Comparison of ENCODE assay signal across 16 mouse cellular contexts in the genomic region with DNA sequence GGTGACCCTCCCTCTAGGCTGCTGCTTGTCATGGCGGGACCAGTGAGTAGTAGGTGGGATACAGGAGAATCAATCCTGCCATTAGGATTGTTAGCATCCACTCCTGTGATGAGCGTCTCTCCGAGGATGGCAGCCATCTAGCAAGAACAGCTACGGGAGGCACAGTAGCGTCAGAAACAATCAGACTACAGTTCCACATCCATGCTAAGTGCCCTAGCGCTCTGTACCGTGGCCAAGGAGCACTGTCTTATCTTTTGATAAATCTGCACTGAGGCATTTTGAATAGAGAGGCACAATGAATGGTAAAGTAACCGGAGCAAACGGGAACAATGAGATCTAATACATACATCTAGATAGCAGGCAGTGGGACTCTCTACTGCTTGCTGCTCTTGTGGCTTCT. TPM values are rescaled to one million over a fixed set of nuclear protein-coding genes. Genes with fewer than 3 reads are reported as not detected.
A peak's percentile ranks its signal among the peaks of the same experiment; 100 is the strongest.
DNase-seq lines count a peak whose midpoint lies in the region; ATAC-seq and TF ChIP-seq lines count a peak whose summit lies in the region.
"Had no signal": no experiment of that assay in that cellular context is flagged by ENCODE, and none has a peak within 500 bp of the region (broad histone marks: within the 10 kb centered on the region; RNA-seq: fewer than 3 reads in every experiment).

No protein-coding gene starts in this region.

- no peaks in the 10 kb centered on the region for H3K9me3 ChIP-seq in heart, embryonic 12.5 days (replicated peaks)
- H3K9me3 ChIP-seq in CH12.LX (replicated peaks; ENCODE audit: low read length): no peaks in the 10 kb centered on the region
- no peaks in the 10 kb centered on the region for H3K9me3 ChIP-seq in forebrain, postnatal 0 days (ENCODE audit: low read length)
- no peaks in the 10 kb centered on the region for H3K9me3 ChIP-seq in liver, embryonic 15.5 days (replicated peaks)

- DNase-seq in heart, adult 11 months: peak; percentile 79
- no peak for DNase-seq in CH12.LX (ENCODE audit: extremely low read depth)
- DNase-seq in forebrain, postnatal 0 days: no peak
- no peak for DNase-seq in adrenal gland, adult 18-20 months (ENCODE audit: low spot score in 2 of 2)
- no peak for DNase-seq in layer of hippocampus, adult 8-10 months (ENCODE audit: low spot score in 2 of 2)
- no peak for DNase-seq in cerebellum, adult 2 months
- DNase-seq: heart, postnatal 36 days; kidney, postnatal 4 days; layer of hippocampus, postnatal 36 days; right cerebral cortex, adult 18-20 months; spleen, adult 18-20 months; thymus, postnatal 4 days had no signal

- no peak for TF ChIP-seq RAD21 in CH12.LX (IDR thresholded peaks at IDR 0.05; ENCODE audit: low read depth, low read length)

- no peaks in the 10 kb centered on the region for H3K27me3 ChIP-seq in heart, embryonic 12.5 days (replicated peaks)
- no peaks in the 10 kb centered on the region for H3K27me3 ChIP-seq in CH12.LX (replicated peaks)
- H3K27me3 ChIP-seq in forebrain, postnatal 0 days (ENCODE audit: insufficient read depth, low read length): no peaks in the 10 kb centered on the region
- no peaks in the 10 kb centered on the region for H3K27me3 ChIP-seq in liver, embryonic 15.5 days
- no peaks in the 10 kb centered on the region for H3K27me3 ChIP-seq in cerebellum, adult 2 months (ENCODE audit: control insufficient read depth, insufficient read depth, low read length)

- no peak overlapping the region for H3K9ac ChIP-seq in heart, embryonic 12.5 days
- no peak overlapping the region for H3K9ac ChIP-seq in CH12.LX (ENCODE audit: insufficient read depth, low read depth)
- 0 out of 2 replicates have a peak overlapping the region, but pooled peaks have one; percentile 10 for H3K9ac ChIP-seq in forebrain, postnatal 0 days
- no peak overlapping the region for H3K9ac ChIP-seq in liver, embryonic 15.5 days

- peaks cover 30% of the 10 kb centered on the region for H3K79me2 ChIP-seq in CH12.LX (replicated peaks; ENCODE audit: control insufficient read depth, extremely low read depth, insufficient read depth, poor library complexity, severe bottlenecking)

- WGBS in heart, embryonic 12.5 days: 67% methylated on average over 9 of the region's 9 CpGs
- WGBS in forebrain, postnatal 0 days: 38% methylated on average over 9 of the region's 9 CpGs
- WGBS in liver, embryonic 15.5 days (ENCODE audit: insufficient replicate concordance): 58% methylated on average over 9 of the region's 9 CpGs
- WGBS in cerebellum, adult 2 months: 44% methylated on average over 9 of the region's 9 CpGs

- ATAC-seq in heart, embryonic 12.5 days (ENCODE audit: insufficient number of reproducible peaks, low FRiP score): no peak
- ATAC-seq in forebrain, postnatal 0 days: peak; percentile 50
- ATAC-seq in liver, embryonic 15.5 days (ENCODE audit: insufficient read depth): no peak
- ATAC-seq: lung, postnatal 0 days had no signal

- TF ChIP-seq POLR2A in CH12.LX (IDR thresholded peaks at IDR 0.05; ENCODE audit: low read depth, low read length): no peak
- no peak for TF ChIP-seq POLR2A in cerebellum, adult 2 months (IDR thresholded peaks at IDR 0.05; ENCODE audit: borderline replicate concordance, insufficient read depth, low read length)

- dilution Hi-C loops in CH12.LX (cut with MboI; ENCODE audit: extremely low pct_ligation_motif_present, extremely low pct_unique_long_range_greater_than_20kb, low sequenced_read_pairs): no loop called here

- no peak overlapping the region for H3K4me3 ChIP-seq in heart, embryonic 12.5 days
- H3K4me3 ChIP-seq in CH12.LX (replicated peaks in 1 of 3; ENCODE audit: low read depth in 2 of 3, low read length in 2 of 3, poor library complexity in 1 of 3): no peak overlapping the region
- no peak overlapping the region for H3K4me3 ChIP-seq in forebrain, postnatal 0 days (ENCODE audit: low read depth, low read length)
- H3K4me3 ChIP-seq in liver, embryonic 15.5 days (replicated peaks): no peak overlapping the region
- no peak overlapping the region for H3K4me3 ChIP-seq in cerebellum, adult 2 months (replicated peaks; ENCODE audit: insufficient read depth, low read depth, low read length)

- 0 out of 2 replicates have a peak, but pooled peaks cover 7% of the 10 kb centered on the region for H3K36me3 ChIP-seq in heart, embryonic 12.5 days
- peaks cover 0 to 61% of the 10 kb centered on the region in 2 experiments for H3K36me3 ChIP-seq in CH12.LX (replicated peaks in 1 of 2; ENCODE audit: control insufficient read depth in 1 of 2, insufficient read depth in 1 of 2, low read length in 1 of 2)
- H3K36me3 ChIP-seq in forebrain, postnatal 0 days (ENCODE audit: insufficient read depth): no peaks in the 10 kb centered on the region; the same call in 1 of the 2 replicates
- peaks cover 22% of the 10 kb centered on the region for H3K36me3 ChIP-seq in liver, embryonic 15.5 days (replicated peaks)

- H3K4me1 ChIP-seq in heart, embryonic 12.5 days (replicated peaks): peaks cover 93% of the 10 kb centered on the region
- peaks cover 52 to 94% of the 10 kb centered on the region in 2 experiments for H3K4me1 ChIP-seq in CH12.LX (ENCODE audit: control insufficient read depth in 1 of 2, insufficient read depth in 2 of 2)
- H3K4me1 ChIP-seq in forebrain, postnatal 0 days (ENCODE audit: insufficient read depth): peaks cover 10% of the 10 kb centered on the region; the same call in 1 of the 2 replicates
- peaks cover 100% of the 10 kb centered on the region for H3K4me1 ChIP-seq in liver, embryonic 15.5 days (replicated peaks)
- H3K4me1 ChIP-seq in cerebellum, adult 2 months (ENCODE audit: control insufficient read depth, insufficient read depth, low read length): peaks cover 75% of the 10 kb centered on the region

- in situ Hi-C loops in CH12.LX (cut with MboI; ENCODE audit: low pct_ligation_motif_present, low pct_unique_long_range_greater_than_20kb, low sequenced_read_pairs): no loop called here

- H3K27ac ChIP-seq in heart, embryonic 12.5 days (ENCODE audit: poor library complexity, severe bottlenecking): no peak overlapping the region
- H3K27ac ChIP-seq in CH12.LX (ENCODE audit: insufficient read depth, low read depth): peak overlapping the region; percentile 5; the same call in 1 of the 2 replicates
- peak overlapping the region; percentile 67 for H3K27ac ChIP-seq in forebrain, postnatal 0 days (ENCODE audit: low read depth, low read length)
- peak overlapping the region; percentile 34; the same call in 1 of the 2 replicates for H3K27ac ChIP-seq in liver, embryonic 15.5 days (replicated peaks)
- H3K27ac ChIP-seq in cerebellum, adult 2 months (ENCODE audit: insufficient read depth, low read length): no peak overlapping the region
- H3K27ac ChIP-seq: stomach, postnatal 0 days had no signal

- TF ChIP-seq EP300 in CH12.LX (IDR thresholded peaks at IDR 0.05; ENCODE audit: low read length): no peak

- no peak for TF ChIP-seq CTCF in CH12.LX (conservative IDR thresholded peaks at IDR 0.05 in 1 of 2, IDR thresholded peaks at IDR 0.05 in 1 of 2; ENCODE audit: low read depth in 2 of 2, low read length in 2 of 2)
- no peak for TF ChIP-seq CTCF in forebrain, postnatal 0 days (IDR thresholded peaks at IDR 0.05; ENCODE audit: low read depth)
- TF ChIP-seq CTCF in cerebellum, adult 2 months (IDR thresholded peaks at IDR 0.05; ENCODE audit: borderline replicate concordance, insufficient read depth, low read depth, low read length): no peak

- H3K4me2 ChIP-seq in heart, embryonic 12.5 days: no peak overlapping the region
- H3K4me2 ChIP-seq in CH12.LX (ENCODE audit: insufficient read depth, low read depth, poor library complexity, severe bottlenecking): 0 out of 2 replicates have a peak overlapping the region, but pooled peaks have one; percentile 48
- H3K4me2 ChIP-seq in forebrain, postnatal 0 days (ENCODE audit: low read depth): peak overlapping the region; percentile 28; the same call in 1 of the 2 replicates
- H3K4me2 ChIP-seq in liver, embryonic 15.5 days: peak overlapping the region; percentile 13; the same call in 1 of the 2 replicates

TF ChIP-seq in CH12.LX, 34 proteins besides CTCF, POLR2A, EP300 and RAD21:
- no peak for TF ChIP-seq USF2 (conservative IDR thresholded peaks at IDR 0.05; ENCODE audit: low read depth, low read length)
- TF ChIP-seq ZC3H11A (IDR thresholded peaks at IDR 0.05; ENCODE audit: low read depth, low read length): no peak
- TF ChIP-seq E2F4 (IDR thresholded peaks at IDR 0.05; ENCODE audit: insufficient replicate concordance, low read depth, low read length): no peak
- TF ChIP-seq ZKSCAN1 (IDR thresholded peaks at IDR 0.05; ENCODE audit: borderline replicate concordance, low read depth, low read length): no peak

RNA-seq across cellular contexts. Expression of gene Mical3, which starts 32.7 kb away (rescaled TPM):
- 37.4 and 39.5 TPM in 2 replicates for polyA plus RNA-seq in heart, embryonic 12.5 days (2016; fragmentation: Nextera tagmentation; extraction: Ambion mirVana)
- 22.1 and 26.8 TPM in 2 replicates for total RNA-seq in CH12.LX (2012; rRNA removed)
- 7.9 and 10.2 TPM in 2 replicates for total RNA-seq in CH12.LX (2014; rRNA removed)
- 56.3 and 61.3 TPM in 2 replicates for polyA plus RNA-seq in CH12.LX (2012; ENCODE audit: insufficient read length, low read depth)
- 59.3 and 78.7 TPM in 2 replicates for total RNA-seq in forebrain, postnatal 0 days (2014; rRNA removed)
- polyA plus RNA-seq in forebrain, postnatal 0 days (2015; fragmentation: Nextera tagmentation; extraction: Ambion mirVana): 9.3 and 17.5 TPM in 2 replicates
- 8.7 and 11.5 TPM in 2 replicates for polyA plus RNA-seq in liver, embryonic 15.5 days (2015; fragmentation: Nextera tagmentation; extraction: Ambion mirVana)
- total RNA-seq in adrenal gland, adult 18-20 months (2021): 10 to 100 TPM; 35.7 to 46.0 TPM
- total RNA-seq in layer of hippocampus, adult 8-10 months (2022): 100 to 1,000 TPM in 1 of 4 experiments, 10 to 100 TPM in 3; 78.3 to 102 (median 90.8) TPM
- polyA plus RNA-seq in cerebellum, adult 2 months (2012; rRNA removed): 75.7 and 82.7 TPM in 2 replicates

Comparison
In these comparisons a context has a peak if more than half of its experiments do, and no peak if none do; other contexts are left out.
1. H3K27ac ChIP-seq: peak in CH12.LX (single experiment), forebrain, postnatal 0 days (single experiment) and liver, embryonic 15.5 days (single experiment); none in heart, embryonic 12.5 days (single experiment) and cerebellum, adult 2 months (single experiment).